Mouse (Mus musculus): Measurements from ENCODE around the gene Rpl36a.
A peak's percentile ranks its signal among the peaks of the same experiment; 100 is the strongest.

Gene Rpl36a

GRCm38 (mm10) chrX:134600659-134601379 is 15.4 kb downstream of the Rpl36a start, which contains the start of the genes Gla and Hnrnph2:
Gene Gla, minus strand, starts transcription at chrX:134601125.
Gene Hnrnph2, plus strand, starts transcription at chrX:134601179.
- peak; percentile 93 for DNase-seq

GRCm38 (mm10) chrX:134601380-134602120 is 16.1 kb downstream of the Rpl36a start:
- no peak for DNase-seq

- DNase-seq = peak; percentile 10
Observed at GRCm38 (mm10) chrX:134609472-134609871, 24.0 kb downstream of the Rpl36a start.

GRCm38 (mm10) chrX:134610984-134611383 is 25.5 kb downstream of the Rpl36a start:
- no peak for DNase-seq

- DNase-seq = peak; percentile 72
Observed at GRCm38 (mm10) chrX:134612285-134612959, 27.0 kb downstream of the Rpl36a start.

GRCm38 (mm10) chrX:134614306-134614705 is 28.9 kb downstream of the Rpl36a start:
- peak; percentile 24 for DNase-seq

GRCm38 (mm10) chrX:134619695-134620094 is 34.2 kb downstream of the Rpl36a start:
- DNase-seq = no peak

- no peak for DNase-seq
Observed at GRCm38 (mm10) chrX:134620254-134620865, 34.9 kb downstream of the Rpl36a start.

- no peak for DNase-seq
Observed at GRCm38 (mm10) chrX:134621685-134622084, 36.2 kb downstream of the Rpl36a start.

- DNase-seq = no peak
Observed at GRCm38 (mm10) chrX:134623350-134623749, 37.9 kb downstream of the Rpl36a start.

- DNase-seq = no peak
Observed at GRCm38 (mm10) chrX:134628200-134628599, 42.7 kb downstream of the Rpl36a start.

- DNase-seq = no peak
Observed at GRCm38 (mm10) chrX:134632710-134633109, 47.3 kb downstream of the Rpl36a start.

GRCm38 (mm10) chrX:134635111-134635510 is 49.7 kb downstream of the Rpl36a start:
- no peak for DNase-seq

- DNase-seq = no peak
Observed at GRCm38 (mm10) chrX:134635860-134636259, 50.4 kb downstream of the Rpl36a start.
